Mouse (Mus musculus): ENCODE data around the gene Eno2.

DNA sequence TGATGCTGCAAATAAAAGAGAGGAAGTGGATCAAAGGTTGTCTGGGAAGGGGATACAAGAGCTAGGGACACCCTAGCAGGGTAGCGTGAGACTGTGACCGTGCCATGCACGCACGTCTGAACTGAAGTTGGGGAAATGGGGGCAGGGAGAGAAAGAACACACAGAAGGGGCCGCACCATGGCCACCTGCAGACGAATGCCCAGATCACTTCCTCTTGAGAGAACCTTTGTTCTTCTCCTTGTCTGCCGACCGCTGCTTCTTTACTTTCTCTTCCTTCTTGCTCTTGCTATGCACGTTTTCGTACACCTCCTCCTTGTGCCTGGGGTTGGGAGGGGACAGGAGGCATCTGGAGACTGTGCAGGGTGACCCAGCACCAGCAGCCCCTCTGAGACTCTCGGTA is 48.6 kb downstream of the Eno2 start:
- TF ChIP-seq CTCF (IDR thresholded peaks at IDR 0.05; ENCODE audit: control insufficient read depth, insufficient read depth, low read length) (no peak), POLR2A (IDR thresholded peaks at IDR 0.05; ENCODE audit: borderline replicate concordance, control insufficient read depth, low read depth, low read length) (no peak)
